Mouse (Mus musculus): ENCODE results near the gene Eomes.

The Eomes gene

GRCm38 (mm10) chr9:118477961-118478360 lies at the start of gene Eomes:
Gene Eomes, plus strand, starts transcription at chr9:118478212.
- no peak for DNase-seq (ENCODE audit: low spot score in 2 of 2)

- DNase-seq (ENCODE audit: low spot score in 2 of 2), result no peak
These were observed 33.2 kb upstream of the Eomes start for GRCm38 (mm10) chr9:118444809-118445208.

- no peak for DNase-seq (ENCODE audit: low spot score in 2 of 2)
These were observed 28.7 kb upstream of the Eomes start for GRCm38 (mm10) chr9:118449336-118449735.

DNA sequence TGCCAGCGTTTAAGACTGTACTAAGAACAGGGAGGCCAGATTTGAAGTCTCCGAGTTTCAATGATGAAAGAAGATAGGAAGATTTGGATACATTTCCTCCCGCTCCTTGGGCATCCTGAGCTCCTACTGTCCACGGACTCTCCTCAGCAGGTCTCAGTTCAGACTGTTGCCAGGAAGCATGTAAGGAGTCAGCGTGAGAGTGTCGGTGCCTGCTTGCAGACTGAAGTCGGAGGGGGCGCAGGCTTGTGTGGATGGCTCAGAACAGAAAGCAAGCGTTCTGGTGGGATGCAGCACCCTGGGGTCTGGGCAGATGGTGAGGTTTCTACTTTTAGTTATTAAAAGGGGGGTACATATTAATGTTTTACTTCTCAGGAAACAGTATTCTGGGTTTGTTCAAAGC lies 24.6 kb upstream of the Eomes start:
- DNase-seq (ENCODE audit: low spot score in 2 of 2), result no peak

- no peak for DNase-seq (ENCODE audit: low spot score in 2 of 2)
These were observed 22.7 kb upstream of the Eomes start for GRCm38 (mm10) chr9:118455188-118455845.

DNA sequence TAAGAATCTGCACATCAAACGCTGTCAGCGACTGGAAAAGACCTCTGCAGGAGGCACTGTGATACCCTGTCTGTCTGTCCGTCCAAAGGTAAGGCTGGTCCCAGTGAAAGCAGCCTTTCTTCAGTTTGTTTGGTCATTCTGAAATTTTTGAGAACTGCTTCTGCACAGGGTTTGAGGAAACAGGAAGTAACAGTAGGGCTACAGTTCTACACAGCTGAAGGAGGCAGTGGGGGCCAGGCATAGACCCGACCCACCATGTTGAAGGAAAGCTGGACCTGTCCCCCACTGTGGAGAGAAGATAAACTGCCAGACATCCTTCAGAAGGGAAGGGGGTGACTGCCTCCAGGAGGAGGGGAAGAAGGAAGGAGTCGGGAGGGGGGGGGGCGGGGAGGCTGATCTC lies 21.6 kb upstream of the Eomes start:
- DNase-seq (ENCODE audit: low spot score in 2 of 2), result no peak

DNA sequence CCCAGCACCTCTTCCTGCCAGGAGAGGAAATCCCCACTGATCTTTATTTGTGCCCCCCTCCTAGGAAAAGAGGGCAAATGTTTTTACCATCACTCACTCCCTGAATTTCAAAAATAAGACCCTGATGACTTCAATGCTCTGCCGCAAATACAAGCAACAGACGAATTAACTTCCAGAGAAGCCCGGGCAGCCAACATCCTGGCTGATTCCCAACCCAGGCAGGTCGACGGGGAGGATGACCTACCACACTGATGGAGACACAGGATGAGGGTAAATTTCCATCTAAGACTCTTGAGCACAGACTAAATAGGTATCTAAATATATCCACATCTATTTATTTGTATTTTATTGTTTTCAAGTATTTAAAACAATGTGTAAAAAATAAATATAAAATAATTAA lies 20.0 kb upstream of the Eomes start:
- DNase-seq (ENCODE audit: low spot score in 2 of 2), result no peak

DNA sequence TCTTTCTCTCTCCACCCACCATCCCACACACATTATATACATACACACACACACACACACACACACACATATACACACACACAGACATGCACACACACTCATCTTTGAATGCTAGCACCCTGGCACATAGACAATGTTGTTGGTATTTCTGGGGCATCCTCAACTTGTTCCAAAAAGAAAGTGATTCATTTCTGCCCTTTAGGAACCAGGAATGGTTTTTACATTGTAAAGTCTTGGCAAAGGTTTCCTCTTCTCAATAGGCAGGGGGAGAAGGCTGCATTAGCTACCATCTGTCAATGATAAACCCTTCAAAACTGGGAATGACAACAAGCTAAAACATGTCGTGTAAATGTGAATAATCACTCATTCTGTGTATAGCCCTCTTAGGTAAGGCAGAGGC lies 14.0 kb upstream of the Eomes start:
- DNase-seq (ENCODE audit: low spot score in 2 of 2), result no peak

DNA sequence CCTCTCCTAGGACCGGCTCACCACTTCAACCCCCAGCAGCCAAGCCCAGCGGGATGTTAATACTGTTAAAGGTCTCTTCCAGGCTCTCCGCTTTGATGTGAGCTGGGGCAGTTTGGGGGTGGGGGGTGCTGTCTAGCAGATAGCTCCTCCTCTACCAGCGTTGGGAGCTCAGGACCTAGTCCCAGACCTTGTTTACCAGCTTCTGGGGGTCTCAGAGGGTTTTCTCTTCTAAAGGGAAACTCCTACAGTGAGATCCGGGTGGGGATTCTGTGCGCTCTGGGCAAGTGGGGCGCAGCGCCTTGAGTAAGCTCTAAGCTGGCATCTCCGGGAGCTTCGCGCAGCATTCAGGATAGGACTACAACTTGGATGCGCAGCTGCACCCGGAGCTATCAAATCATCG lies 9.7 kb upstream of the Eomes start:
- no peak for DNase-seq (ENCODE audit: low spot score in 2 of 2)

- DNase-seq (ENCODE audit: low spot score in 2 of 2), result no peak
These were observed 8.7 kb upstream of the Eomes start for GRCm38 (mm10) chr9:118469272-118469671.

DNA sequence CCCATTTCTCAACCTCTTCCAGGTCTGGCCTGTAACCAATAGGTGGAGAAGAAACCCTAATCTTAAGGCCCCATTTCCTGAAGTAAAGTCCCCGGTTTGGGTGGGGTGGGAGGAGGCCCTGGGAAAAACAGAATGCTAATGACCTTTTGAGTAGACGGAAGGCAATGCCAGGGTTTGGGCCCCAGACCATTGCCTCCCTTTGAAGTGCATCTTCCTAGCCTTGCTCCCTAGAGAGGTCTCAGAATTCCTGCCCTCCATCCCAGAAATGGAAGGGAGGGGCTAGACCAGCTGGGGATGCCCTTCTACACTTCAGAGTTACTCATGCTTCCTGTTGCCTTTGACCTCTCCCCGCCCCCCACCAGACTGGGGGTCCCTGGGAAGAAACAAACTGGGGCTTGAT lies 6.7 kb upstream of the Eomes start:
- DNase-seq (ENCODE audit: low spot score in 2 of 2), result no peak

DNA sequence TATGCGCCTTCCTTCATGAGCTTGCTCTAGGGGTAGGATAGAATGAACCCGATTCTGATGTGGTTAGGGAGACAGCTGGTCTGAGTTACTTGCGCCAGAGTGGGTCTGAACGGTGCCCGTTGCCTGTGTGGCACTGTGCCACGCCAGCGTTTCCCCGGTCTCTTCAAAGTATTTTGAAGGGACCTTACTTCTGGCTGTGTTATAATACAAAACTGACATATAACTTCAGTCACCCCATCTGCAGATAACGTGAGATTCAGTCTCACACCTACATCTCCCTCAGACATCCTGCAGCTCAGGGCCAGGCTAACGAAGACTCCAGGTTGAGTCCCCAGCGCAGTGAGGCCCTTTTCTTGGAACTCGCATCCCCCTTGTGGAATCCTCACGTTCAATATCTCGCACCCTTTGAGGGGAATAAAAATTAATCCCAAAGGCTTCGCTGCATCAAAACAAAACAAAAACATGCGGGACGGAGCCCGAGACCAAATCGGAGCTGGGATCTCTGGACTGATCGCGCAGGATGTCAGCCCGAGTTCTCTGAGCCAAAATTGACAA lies 1.7 kb upstream of the Eomes start:
- DNase-seq (ENCODE audit: low spot score in 2 of 2), result no peak

GRCm38 (mm10) chr9:118476766-118477271 lies 1.2 kb upstream of the Eomes start:
- DNase-seq (ENCODE audit: low spot score in 2 of 2), result no peak

DNA sequence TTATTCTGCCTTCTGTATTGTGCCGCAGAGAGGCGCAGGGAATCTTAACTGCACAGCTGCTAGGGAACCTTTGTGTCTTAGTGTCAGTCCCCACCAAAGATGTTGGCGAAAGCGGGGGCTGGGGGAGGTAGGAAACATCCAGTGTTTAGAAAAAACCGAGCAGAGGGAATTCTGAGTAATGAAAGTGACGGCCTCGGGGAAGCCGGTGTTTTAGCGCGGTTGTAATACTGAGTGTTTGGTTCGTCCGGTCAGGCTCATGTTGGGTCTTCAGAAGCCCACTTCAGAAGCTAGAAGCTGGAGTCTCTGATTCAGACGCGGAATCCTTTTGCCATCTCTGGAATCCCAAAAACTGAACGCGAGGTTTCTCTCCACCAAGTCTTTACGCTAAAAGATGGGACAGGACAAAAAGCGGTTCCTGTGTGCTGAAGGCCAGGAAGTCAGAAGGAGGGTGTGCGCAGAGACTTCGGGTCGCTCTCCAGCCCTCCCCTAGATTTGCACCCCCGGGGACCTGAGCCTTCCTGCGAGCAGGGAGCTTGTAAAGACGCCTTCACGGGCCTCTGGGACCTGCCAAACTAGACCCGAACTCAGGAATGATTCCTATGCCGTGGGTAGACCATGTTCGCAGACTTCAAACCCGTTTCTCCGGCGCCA lies 606 bp upstream of the Eomes start:
- no peak for DNase-seq (ENCODE audit: low spot score in 2 of 2)

DNA sequence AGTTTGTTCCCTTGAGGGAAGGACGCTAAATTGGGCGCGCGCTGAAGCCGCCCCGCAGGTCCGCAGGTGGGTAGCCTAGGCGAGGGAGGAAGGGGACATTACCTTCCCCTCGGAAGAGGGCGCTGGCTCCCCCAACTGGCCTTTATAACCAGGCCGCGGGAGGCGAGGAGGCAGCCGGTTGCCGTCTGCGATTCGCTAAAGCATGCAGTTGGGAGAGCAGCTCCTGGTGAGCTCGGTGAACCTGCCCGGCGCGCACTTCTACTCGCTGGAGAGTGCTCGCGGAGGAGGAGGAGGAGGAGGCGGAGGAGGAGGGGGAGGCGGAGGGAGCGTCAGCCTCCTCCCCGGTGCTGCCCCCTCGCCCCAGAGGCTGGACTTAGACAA lies 436 bp downstream of the Eomes start:
- DNase-seq (ENCODE audit: low spot score in 2 of 2), result no peak

- no peak for DNase-seq (ENCODE audit: low spot score in 2 of 2)
These were observed 961 bp downstream of the Eomes start for GRCm38 (mm10) chr9:118478839-118479507.

DNA sequence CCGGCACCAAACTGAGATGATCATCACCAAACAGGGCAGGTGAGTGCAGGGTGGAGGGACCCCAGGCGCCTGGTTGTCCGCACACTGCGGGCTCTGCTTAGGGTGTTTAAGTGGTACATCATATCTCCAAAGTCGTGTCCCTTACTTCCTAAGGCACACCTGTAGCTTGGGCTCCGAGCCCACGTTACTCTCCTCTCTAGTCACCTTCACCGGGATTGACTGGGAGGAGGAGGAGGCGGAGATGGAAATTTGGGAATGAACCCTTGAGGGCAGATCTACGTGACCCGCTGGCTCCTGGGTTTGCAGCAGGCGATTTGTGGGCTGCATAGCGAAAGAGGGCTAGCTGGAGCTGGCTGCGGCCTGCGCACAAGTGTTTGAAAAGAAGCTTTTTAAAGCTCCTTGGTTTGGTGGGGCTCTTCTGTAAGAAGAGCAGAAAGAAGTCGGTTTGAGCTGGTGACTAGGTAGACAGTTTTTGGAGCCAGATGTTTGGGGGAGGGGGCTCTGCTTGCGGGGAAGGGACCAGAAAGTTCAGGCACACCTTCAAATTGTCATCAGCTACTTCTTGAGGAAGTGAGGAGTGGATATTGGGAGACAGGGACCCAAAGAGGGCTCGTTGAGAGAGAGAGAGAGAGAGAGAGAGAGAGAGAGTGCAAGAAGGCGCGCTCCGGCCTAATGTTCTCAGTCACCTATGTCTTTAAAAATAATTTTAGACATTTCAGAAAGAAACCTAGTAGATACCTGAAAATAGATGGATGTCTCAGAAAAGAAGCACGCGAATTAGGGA lies 1.7 kb downstream of the Eomes start:
- no peak for DNase-seq (ENCODE audit: low spot score in 2 of 2)

DNA sequence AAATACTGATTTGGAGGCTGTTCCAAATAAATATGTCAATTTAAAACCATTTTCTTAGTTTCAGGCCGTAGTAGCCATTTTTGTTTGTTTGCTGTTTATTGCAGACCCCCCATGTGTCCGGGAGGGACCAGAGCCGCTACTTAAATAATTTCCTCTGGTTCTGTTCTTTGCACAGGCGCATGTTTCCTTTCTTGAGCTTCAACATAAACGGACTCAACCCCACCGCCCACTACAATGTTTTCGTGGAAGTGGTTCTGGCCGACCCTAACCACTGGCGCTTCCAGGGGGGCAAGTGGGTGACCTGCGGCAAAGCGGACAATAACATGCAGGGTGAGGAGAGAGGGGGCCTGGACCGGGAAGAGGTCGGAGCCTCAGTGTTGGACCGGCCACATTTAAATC lies 2.3 kb downstream of the Eomes start:
- no peak for DNase-seq (ENCODE audit: low spot score in 2 of 2)

DNA sequence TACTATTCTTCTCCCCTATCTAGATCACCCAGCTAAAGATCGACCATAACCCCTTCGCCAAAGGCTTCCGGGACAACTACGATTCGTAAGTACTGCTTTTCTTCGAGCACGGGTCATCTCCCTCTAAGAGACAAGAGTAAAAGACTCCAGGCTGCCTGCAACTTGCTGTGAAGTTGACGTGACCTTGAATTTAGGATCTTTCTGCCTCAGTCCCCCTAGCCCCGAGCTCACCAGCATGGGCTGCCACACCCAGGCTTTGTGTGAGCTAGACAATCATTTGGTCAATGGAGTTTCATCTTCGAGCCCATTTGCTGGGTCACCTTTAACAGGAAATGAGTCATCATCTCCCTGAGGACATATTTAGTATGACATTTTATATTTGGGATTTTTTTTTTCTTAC lies 4.2 kb downstream of the Eomes start:
- no peak for DNase-seq (ENCODE audit: low spot score in 2 of 2)

GRCm38 (mm10) chr9:118486361-118487095 lies 8.5 kb downstream of the Eomes start:
- no peak for DNase-seq (ENCODE audit: low spot score in 2 of 2)

GRCm38 (mm10) chr9:118487096-118487395 lies 9.0 kb downstream of the Eomes start:
- no peak for DNase-seq (ENCODE audit: low spot score in 2 of 2)
